Mouse (Mus musculus): ENCODE results near the gene Ndufa7.
"Not testable (repeated sequence)": the region's sequence is repeated elsewhere in the genome, so short reads cannot be mapped to it uniquely, and the experiment has no call there.

Gene Ndufa7

DNA sequence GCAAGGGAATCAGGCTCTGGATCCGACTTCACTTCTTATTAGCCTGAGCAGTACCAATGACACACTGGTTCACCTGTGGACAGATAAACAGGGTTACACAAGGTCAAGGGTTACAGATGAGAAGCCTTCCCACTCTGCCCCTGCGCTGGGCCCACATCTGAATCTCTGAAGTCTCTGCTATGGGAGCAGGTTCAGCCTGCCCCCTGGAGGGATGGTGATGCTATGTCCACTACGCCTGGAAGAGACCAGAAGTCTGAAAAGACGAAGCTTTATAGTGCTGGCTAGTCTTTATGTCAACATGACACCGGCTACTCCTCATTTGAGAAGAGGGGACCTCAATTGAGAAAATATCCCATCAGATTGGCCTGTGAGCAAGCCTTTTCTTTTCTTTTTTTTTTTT lies 51.4 kb downstream of the Ndufa7 start:
- DNase-seq (ENCODE audit: low spot score in 2 of 2), result not testable (repeated sequence)

DNA sequence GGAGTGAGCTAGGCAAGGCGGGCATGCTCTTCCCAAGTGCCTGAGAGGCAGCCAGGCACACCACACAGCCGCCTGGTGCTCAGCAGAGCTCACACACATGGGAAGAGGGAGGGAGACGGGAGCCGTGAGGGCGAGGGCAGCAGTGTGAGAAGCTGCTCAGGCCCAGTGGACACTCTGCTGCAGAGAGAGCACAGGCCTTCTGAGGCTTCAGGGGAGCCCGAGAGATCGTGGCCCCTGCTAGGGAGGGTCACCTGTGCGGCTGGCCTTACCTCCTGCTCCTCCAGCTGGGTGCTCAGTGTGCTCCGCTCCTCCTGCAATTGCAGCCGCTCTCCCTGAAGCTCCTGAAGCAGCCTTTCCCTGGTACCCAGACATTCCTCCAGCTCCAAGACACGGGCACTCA lies 59.9 kb downstream of the Ndufa7 start:
- DNase-seq (ENCODE audit: low spot score in 2 of 2), result not testable (repeated sequence)

DNA sequence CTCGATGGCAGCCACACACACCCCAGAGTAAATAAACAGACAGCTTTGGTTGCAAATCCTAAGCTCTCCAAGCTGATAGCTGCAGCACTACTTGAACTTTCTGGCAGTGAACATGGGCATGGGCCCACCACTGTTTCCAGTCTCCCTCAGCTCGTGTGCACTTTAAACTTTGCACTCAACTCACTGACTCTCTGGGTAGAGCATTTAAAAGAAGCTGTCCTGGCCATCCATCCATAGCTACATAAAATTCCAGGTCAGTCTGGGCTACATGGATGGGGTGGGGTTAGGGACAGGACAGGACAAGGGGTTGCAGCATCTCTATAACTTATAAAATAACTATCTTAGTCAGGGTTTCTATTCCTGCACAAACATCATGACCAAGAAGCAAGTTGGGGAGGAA lies 63.4 kb downstream of the Ndufa7 start:
- DNase-seq (ENCODE audit: low spot score in 2 of 2), result not testable (repeated sequence)
